Mouse (Mus musculus): ENCODE measurements at regions not wholly inside any gene's neighbourhood (a gene's known extent, or its start where the extent isn't known, plus 50 kb on each side); places are given as distances from the start of the nearest gene placed in this dataset.
A peak's percentile ranks its signal among the peaks of the same experiment; 100 is the strongest.
"Not testable (repeated sequence)": the region's sequence is repeated elsewhere in the genome, so short reads cannot be mapped to it uniquely, and the experiment has no call there.

GRCm38 (mm10) chr10:104592009-104592603, 398.3 kb downstream of the Gm4340 start:
- intact Hi-C loops (cut with DNase I; ENCODE audit: low total_unique reads): no loop called here
- DNase-seq: no peak

DNA sequence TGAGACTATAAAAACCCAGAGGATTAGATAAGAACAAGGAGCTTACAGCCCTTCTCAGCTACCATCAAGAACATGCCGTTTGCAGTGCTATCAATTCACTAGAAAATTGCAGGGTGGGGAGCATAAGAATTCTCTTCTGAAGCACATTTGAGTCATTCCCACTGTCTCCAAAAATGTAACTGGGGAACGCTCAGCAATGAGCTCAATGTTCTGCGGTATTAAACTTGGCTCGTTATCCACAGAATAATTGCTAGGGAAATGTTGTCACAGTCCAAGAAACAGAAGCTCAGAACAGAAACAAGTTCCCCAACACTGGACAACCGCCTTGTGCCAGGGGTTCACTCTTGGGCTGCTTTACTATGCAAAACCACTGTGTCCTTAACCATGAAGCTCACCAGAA, 402.1 kb downstream of the Gm4340 start:
- intact Hi-C loops (cut with DNase I; ENCODE audit: low total_unique reads): no loop called here
- DNase-seq: no peak

GRCm38 (mm10) chr10:104627629-104628028, 433.8 kb downstream of the Gm4340 start:
- no peak for DNase-seq
- intact Hi-C loops (cut with DNase I; ENCODE audit: low total_unique reads): no loop called here

- DNase-seq: no peak
- intact Hi-C loops (cut with DNase I; ENCODE audit: low total_unique reads): no loop called here
These were observed 457.2 kb downstream of the Gm4340 start for GRCm38 (mm10) chr10:104651020-104651419.

- intact Hi-C loops (cut with DNase I; ENCODE audit: low total_unique reads): no loop called here
- no peak for DNase-seq
These were observed 466.5 kb downstream of the Gm4340 start for GRCm38 (mm10) chr10:104660298-104660697.

DNA sequence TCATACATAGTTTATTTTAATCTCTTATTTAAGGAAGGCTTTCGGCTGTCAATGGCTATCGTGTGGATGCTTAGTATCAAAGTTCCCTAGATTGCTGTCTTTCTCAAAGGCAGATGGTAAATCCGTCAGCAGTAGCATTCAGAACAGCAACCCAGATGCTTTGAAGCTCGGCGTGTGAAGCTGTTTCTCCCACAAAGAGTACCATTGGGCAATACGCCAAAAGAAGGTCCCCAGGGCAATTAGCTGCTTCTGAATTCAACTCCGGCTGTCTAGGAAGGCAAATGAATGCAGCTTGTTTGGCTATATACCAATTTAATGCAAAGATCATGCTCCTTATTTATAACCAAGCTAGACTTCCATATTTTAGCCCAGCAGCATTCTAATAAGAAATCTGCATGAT, 467.8 kb downstream of the Gm4340 start:
- DNase-seq: peak; percentile 3

GRCm38 (mm10) chr10:104668286-104668685, 474.4 kb downstream of the Gm4340 start:
- DNase-seq: no peak
- intact Hi-C loops (cut with DNase I; ENCODE audit: low total_unique reads): no loop called here

More for the DNA sequence above, 467.8 kb downstream of the Gm4340 start:
- intact Hi-C loops (cut with DNase I; ENCODE audit: low total_unique reads): no loop called here

DNA sequence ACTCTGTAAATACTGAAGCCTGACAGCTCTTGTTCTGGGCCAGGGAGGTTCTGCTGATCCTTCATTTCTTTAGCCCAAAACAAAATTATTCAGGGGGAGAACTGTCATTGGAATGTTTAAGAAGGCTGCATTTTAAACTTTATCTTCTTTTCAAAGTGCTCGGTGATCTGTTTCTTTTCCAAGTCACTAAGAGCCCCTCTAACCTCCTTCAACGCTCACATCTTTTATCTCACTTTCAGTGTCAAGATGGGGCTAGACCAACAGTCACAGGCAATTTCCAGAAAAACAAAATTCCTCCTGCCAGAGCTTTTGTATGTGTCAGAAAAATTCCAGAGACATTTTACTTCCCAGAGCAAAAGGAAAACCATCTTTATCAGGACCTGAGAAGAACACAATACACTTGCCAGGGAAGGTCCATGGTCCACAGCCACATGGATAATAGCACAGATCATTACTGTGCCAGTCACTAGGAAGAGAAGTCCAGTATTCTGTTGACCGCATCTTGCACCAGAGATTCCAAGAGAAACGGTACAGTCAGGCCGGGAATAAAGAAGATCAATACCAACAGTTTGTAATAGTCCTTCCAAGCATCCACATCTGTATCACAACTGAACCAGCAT, 491.0 kb downstream of the Gm4340 start:
- no peak for DNase-seq
- intact Hi-C loops (cut with DNase I; ENCODE audit: low total_unique reads): no loop called here

- no peak for DNase-seq
- intact Hi-C loops (cut with DNase I; ENCODE audit: low total_unique reads): no loop called here
These were observed 492.0 kb downstream of the Gm4340 start for GRCm38 (mm10) chr10:104685857-104686256.

- intact Hi-C loops (cut with DNase I; ENCODE audit: low total_unique reads): no loop called here
- no peak for DNase-seq
These were observed 492.8 kb downstream of the Gm4340 start for GRCm38 (mm10) chr10:104686669-104687068.

DNA sequence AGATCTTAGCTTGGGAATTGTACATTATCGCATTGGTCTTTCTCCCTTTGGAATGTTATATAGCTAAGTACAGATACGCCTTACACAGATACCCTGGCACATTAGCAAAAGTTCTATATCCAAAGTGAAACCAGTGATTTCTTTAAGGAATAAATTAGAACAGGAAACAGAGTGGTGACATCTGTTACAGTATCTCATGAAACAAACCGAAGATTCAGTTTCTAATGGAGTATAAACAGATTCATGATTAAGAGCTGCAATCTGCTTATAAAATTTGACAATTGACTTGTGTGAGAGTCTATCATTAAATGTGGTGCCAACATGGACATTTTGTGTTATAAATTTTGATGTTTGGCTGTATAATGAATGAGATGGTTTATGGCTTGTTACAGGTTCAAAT, 501.1 kb downstream of the Gm4340 start:
- no peak for DNase-seq
- intact Hi-C loops (cut with DNase I; ENCODE audit: low total_unique reads): no loop called here

DNA sequence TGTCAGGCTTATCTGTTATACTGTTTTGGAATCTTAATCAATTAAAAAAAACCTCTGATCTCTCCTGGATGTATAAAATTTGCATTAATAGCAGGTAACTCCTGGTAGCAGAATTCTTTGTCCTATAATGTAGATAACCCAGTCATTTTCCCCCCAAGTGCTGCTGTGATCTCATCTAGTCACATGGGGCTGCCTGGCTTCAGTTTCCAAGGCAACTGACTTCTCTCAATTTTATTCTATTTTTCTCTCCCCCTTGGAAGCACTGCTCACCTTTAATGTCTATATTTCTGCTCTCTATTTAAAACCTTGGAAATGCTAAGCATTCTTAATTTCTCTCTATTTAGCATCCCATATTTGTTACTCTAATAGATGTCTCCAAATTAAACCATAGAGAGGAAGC, 515.1 kb downstream of the Gm4340 start:
- no peak for DNase-seq
- intact Hi-C loops (cut with DNase I; ENCODE audit: low total_unique reads): no loop called here

- DNase-seq; intact Hi-C loops (cut with DNase I; ENCODE audit: low total_unique reads): not testable (repeated sequence)
These were observed 519.6 kb downstream of the Gm4340 start for GRCm38 (mm10) chr10:104713281-104713915.
